Mouse (Mus musculus) heart, embryonic 11.5 days (tissue): ENCODE data around the gene Rcn1. TPM values are rescaled to one million over a fixed set of nuclear protein-coding genes. Genes with fewer than 3 reads are reported as not detected.

ENCODE experiments used
- ATAC-seq: fragments of 200-750 bp; cut with Nextera tagmentation; replicated peaks from 2 replicates; pipeline ENCODE4 v1.8.0; 2017; ENCODE audit warnings: moderate library complexity; ENCODE audit not compliant: insufficient number of reproducible peaks, low FRiP score, low TSS enrichment
- H3K27ac ChIP-seq: fragments of 300-500 bp; sonication (generic); 2 replicates; pipeline ENCODE4 v1.5.1; 2014; ENCODE audit warnings: mild to moderate bottlenecking, low read depth, low read length
- H3K27me3 ChIP-seq: fragments of 300-500 bp; sonication (generic); 2 replicates; pipeline ENCODE4 v1.6.1; 2014; ENCODE audit warnings: mild to moderate bottlenecking, low read length, mixed read lengths; ENCODE audit not compliant: control insufficient read depth, insufficient read depth
- H3K36me3 ChIP-seq: fragments of 300-500 bp; sonication (generic); 2 replicates; pipeline ENCODE4 v1.6.1; 2014; ENCODE audit warnings: mild to moderate bottlenecking, low read length, moderate library complexity, mixed read lengths; ENCODE audit not compliant: control insufficient read depth, insufficient read depth
- H3K4me1 ChIP-seq: fragments of 300-500 bp; sonication (generic); 2 replicates; pipeline ENCODE4 v1.6.1; 2014; ENCODE audit warnings: low read length; ENCODE audit not compliant: control insufficient read depth, insufficient read depth
- H3K4me2 ChIP-seq: fragments of 300-500 bp; sonication (generic); 2 replicates; pipeline ENCODE4 v1.6.1; 2014; ENCODE audit warnings: mild to moderate bottlenecking, moderate library complexity
- H3K4me3 ChIP-seq: fragments of 300-500 bp; sonication (generic); 2 replicates; pipeline ENCODE4 v1.5.1; 2014; ENCODE audit warnings: low read depth, low read length
- H3K9ac ChIP-seq: fragments of 300-500 bp; sonication (generic); 2 replicates; pipeline ENCODE4 v1.6.1; 2014; ENCODE audit warnings: mild to moderate bottlenecking, low read depth, low read length, moderate library complexity
- H3K9me3 ChIP-seq: fragments of 300-500 bp; sonication (generic); replicated peaks from 2 replicates; pipeline ENCODE4 v1.6.1; 2016; ENCODE audit warnings: low read length; ENCODE audit not compliant: control insufficient read depth
- WGBS: fragments of 180-500 bp; shearing (Covaris S2); extraction: QIAGEN DNeasy Blood & Tissue Kit; methylation state at CpG from one replicate; pipeline ENCODE4 v1.1.7; 2014; ENCODE audit not compliant: insufficient replicate concordance; 5-methylcytosine and 5-hydroxymethylcytosine counted together
- polyA plus RNA-seq: library from polyadenylated mRNA; unstranded; fragments of >200 nt; fragmentation: Nextera tagmentation; extraction: Ambion mirVana; gene quantifications from 2 replicates; pipeline ENCODE4 v1.2.1, GENCODE M21; 2014

The Rcn1 gene
- polyA plus RNA-seq, 1 experiment from 2014 or later = 90.2 TPM

DNA sequence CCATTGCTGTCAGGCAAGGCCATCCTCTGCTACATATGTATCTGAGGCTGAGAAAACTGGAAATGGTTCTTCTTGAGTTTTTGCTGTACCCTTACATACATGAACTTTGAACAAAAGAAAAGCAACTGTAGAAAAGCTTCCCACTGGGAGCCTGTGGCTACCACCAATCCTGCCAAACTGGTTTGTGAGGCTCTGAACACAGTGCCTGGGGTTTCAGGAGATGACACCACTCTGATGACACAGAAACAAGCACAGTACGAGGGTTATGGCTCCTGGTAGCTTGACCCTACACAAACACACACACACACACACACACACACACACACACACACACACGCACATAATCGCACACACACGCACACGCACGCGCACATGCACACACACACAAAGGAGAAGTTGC is 23.9 kb downstream of the Rcn1 start:
- ATAC-seq = no peak
- Histone ChIP-seq H3K27me3 (no peaks in the 10 kb centered on the region), H3K9me3 (no peaks in the 10 kb centered on the region), H3K4me1 (no peaks in the 10 kb centered on the region), H3K4me2 (no peak overlapping the region), H3K27ac (no peak overlapping the region), H3K4me3 (no peak overlapping the region), H3K9ac (no peak overlapping the region), H3K36me3 (no peaks in the 10 kb centered on the region)
- 80% methylated on average over 7 of the region's 7 CpGs for WGBS

DNA sequence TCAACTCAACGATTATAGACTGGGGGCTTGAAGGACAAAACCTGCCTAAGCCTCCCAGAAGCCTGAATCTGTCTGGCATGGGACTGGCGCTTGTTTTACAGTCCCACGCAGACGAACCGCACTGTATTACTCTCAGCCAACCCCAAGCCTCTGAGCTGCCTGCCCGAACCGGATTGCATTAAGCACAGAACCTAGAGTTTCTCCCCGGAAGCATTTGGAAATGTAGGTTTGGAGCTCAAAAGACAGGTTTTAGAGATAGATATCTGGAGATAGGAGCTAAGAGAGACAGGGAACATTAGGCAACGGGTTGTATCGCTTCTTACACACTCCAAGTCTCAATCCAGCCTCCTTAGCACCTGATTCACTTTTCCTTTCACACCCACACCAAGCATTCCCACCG is 25.5 kb downstream of the Rcn1 start:
- Histone ChIP-seq H3K27me3 (no peaks in the 10 kb centered on the region), H3K4me3 (no peak overlapping the region), H3K36me3 (no peaks in the 10 kb centered on the region), H3K4me1 (no peaks in the 10 kb centered on the region), H3K27ac (no peak overlapping the region), H3K9me3 (no peaks in the 10 kb centered on the region), H3K9ac (no peak overlapping the region), H3K4me2 (no peak overlapping the region)
- 80% methylated on average over 11 of the region's 11 CpGs for WGBS
- no peak for ATAC-seq

DNA sequence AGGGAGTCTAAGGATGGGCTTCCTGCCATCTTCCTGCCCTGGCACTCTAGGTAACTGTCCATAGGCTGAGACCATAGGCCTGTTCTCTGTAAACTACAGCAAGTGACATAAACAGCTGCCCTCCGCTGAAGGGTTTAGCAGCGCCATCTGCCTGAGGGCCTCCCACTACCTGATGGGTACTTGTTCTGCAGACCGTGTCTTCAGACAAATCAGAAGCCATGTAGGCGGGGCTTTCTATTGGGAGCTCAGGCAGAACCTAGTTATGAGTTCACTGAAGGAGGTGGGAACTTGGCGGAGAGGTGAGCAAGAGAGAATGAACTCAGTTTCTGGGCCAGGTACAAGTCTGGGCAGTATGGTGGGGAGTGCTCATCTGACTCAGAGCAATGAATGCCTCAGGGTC is 26.4 kb downstream of the Rcn1 start:
- no peak overlapping the region for H3K27ac ChIP-seq
- no peaks in the 10 kb centered on the region for H3K4me1 ChIP-seq
- WGBS = 75% methylated on average over 5 of the region's 5 CpGs
- ATAC-seq = no peak
- no peak overlapping the region for H3K4me3 ChIP-seq
- no peaks in the 10 kb centered on the region for H3K36me3 ChIP-seq
- no peak overlapping the region for H3K9ac ChIP-seq
- H3K9me3 ChIP-seq = no peaks in the 10 kb centered on the region
- no peak overlapping the region for H3K4me2 ChIP-seq
- H3K27me3 ChIP-seq = no peaks in the 10 kb centered on the region

DNA sequence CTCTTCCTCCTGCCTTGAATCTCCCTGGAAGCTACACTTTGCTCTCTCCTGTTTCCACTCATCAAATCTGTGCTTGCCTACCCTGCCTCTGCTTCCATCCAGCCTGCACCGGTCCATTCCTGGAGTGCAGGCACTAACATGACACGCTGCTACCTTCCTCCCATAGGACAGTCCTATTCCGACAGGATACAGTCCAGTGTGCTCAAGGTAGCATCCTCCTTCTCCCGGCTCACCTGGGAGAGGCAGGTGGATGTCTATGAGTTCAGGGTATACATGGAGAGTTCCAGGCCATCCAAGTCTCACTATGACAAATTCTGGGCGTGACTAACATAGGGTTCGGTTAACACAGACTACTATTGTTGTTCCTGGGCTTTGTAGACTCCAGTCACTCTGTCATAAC is 27.0 kb downstream of the Rcn1 start:
- Histone ChIP-seq H3K9ac (no peak overlapping the region), H3K36me3 (no peaks in the 10 kb centered on the region), H3K4me1 (no peaks in the 10 kb centered on the region), H3K9me3 (no peaks in the 10 kb centered on the region), H3K4me2 (no peak overlapping the region), H3K27me3 (no peaks in the 10 kb centered on the region), H3K27ac (no peak overlapping the region), H3K4me3 (no peak overlapping the region)
- ATAC-seq = no peak
- WGBS = 91% methylated on average over 6 of the region's 6 CpGs

DNA sequence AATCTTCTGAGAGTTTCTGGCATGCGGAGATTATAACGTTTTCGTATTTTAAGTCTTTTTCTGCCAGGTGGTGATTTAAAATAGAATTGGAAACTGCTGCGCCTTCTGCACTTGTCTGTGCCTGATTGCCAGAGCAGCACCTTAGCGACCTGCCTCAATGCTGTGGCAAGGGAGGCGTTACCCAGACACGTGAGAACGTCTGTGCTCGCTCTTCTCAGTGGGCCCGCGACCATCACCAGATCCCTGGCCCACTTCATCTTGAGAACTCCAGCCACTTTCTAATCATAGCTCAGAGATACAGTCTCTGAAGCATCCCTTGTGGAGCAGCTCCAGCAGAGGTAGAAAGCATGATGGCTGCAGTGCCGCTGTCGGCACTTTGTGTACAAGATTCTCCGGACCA is 28.4 kb downstream of the Rcn1 start:
- H3K27me3 ChIP-seq = no peaks in the 10 kb centered on the region
- H3K9me3 ChIP-seq = no peaks in the 10 kb centered on the region
- no peaks in the 10 kb centered on the region for H3K4me1 ChIP-seq
- H3K4me2 ChIP-seq = peak overlapping the region; percentile 64
- no peaks in the 10 kb centered on the region for H3K36me3 ChIP-seq
- H3K9ac ChIP-seq = no peak overlapping the region; the same call in 1 of the 2 replicates
- peak overlapping the region; percentile 30 for H3K4me3 ChIP-seq
- no peak overlapping the region for H3K27ac ChIP-seq
- ATAC-seq = no peak
- WGBS = 20% methylated on average over 14 of the region's 14 CpGs

DNA sequence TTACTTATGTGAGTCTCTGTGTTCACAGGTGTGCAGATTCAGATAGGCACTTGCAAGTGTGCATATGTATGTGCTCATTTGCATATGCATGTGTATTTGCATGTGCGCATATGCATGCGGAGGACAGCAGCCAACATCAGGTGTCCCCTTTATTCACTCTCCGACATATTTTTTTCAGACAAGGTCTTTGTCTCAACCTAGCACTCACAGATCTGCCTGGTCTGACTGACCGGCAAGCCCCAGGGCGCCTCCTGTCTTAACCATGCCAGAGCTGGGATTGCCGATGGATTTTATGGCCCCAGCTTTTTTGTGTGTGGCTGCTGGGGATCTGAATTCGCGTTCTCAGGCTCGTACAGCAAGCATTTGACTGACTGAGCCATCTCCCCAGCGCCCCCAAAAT is 28.9 kb downstream of the Rcn1 start:
- no peak overlapping the region for H3K27ac ChIP-seq
- H3K4me2 ChIP-seq = peak overlapping the region; percentile 64
- no peaks in the 10 kb centered on the region for H3K9me3 ChIP-seq
- WGBS = 16% methylated on average over 10 of the region's 10 CpGs
- no peaks in the 10 kb centered on the region for H3K36me3 ChIP-seq
- peak overlapping the region; percentile 30; the same call in 1 of the 2 replicates for H3K4me3 ChIP-seq
- H3K9ac ChIP-seq = no peak overlapping the region
- no peak for ATAC-seq
- no peaks in the 10 kb centered on the region for H3K27me3 ChIP-seq
- no peaks in the 10 kb centered on the region for H3K4me1 ChIP-seq

DNA sequence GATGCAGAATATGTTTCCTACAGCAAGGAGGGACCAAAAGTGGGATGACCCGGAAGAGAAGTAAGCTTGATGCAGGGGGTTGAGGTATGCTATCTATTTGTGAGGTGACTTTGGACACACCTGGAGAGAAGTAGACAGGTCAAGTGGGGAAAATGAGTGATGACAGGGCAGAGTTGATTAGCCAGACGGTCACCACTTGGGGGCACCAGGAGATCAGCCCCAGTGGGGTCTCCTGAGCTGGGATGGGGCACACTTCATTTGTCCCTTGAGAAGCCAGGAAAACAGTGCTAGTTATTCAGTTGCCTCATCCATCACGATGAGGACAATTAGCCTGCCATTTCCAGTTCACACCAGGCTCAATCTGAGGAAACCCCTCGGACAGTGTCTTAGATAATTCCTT is 31.5 kb downstream of the Rcn1 start:
- ATAC-seq = no peak
- Histone ChIP-seq H3K4me3 (no peak overlapping the region), H3K36me3 (no peaks in the 10 kb centered on the region), H3K4me2 (no peak overlapping the region), H3K4me1 (no peaks in the 10 kb centered on the region), H3K9me3 (no peaks in the 10 kb centered on the region), H3K27ac (no peak overlapping the region), H3K9ac (no peak overlapping the region), H3K27me3 (no peaks in the 10 kb centered on the region)
- WGBS = 31% methylated on average over 4 of the region's 4 CpGs

DNA sequence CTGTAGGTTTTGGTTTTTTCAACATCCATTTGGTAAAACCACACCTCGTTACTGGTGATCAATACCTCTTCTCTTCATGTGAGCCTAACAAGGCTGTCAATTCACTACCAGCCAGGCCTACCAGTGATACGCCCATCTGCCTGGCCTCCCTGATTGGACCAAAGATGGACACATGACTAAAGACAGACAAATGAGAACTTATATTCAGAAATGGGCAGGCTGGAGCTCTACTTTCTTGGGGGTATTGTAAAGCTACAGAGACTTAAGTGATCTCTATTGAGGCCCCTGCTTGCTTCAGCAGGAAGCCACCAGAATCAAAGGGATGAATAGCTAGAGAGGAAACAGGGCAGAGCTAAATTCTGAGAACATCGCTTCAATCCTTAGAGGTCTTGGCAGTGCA is 41.1 kb downstream of the Rcn1 start:
- no peak overlapping the region for H3K9ac ChIP-seq
- WGBS = 84% methylated on average over 3 of the region's 3 CpGs
- no peaks in the 10 kb centered on the region for H3K36me3 ChIP-seq
- H3K9me3 ChIP-seq = no peaks in the 10 kb centered on the region
- peaks cover 2% of the 10 kb centered on the region; the same call in 1 of the 2 replicates for H3K4me1 ChIP-seq
- H3K27ac ChIP-seq = no peak overlapping the region
- H3K4me3 ChIP-seq = no peak overlapping the region
- H3K4me2 ChIP-seq = no peak overlapping the region
- H3K27me3 ChIP-seq = no peaks in the 10 kb centered on the region
- ATAC-seq = no peak

DNA sequence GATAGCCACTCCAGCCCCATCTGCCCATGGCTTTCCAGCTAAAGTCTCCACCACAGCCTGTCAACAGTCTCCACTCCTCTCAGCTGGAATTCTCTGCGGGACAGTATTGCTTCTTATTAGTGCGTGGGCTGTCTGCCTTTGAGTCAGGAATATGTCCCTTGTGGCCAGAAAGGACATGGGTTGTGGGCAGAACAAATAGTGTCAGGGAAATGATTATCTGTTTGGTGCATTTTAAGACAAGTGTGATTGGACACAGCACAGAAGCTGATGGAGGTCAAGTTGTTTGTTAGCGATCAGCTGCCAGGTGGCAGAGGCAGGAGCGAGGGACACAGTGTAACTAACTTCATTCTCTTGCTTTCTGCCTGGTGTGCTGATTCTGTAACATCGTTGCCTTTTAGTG is 42.3 kb downstream of the Rcn1 start:
- H3K36me3 ChIP-seq = no peaks in the 10 kb centered on the region
- H3K27me3 ChIP-seq = no peaks in the 10 kb centered on the region
- ATAC-seq = no peak
- H3K9ac ChIP-seq = no peak overlapping the region
- H3K9me3 ChIP-seq = no peaks in the 10 kb centered on the region
- H3K4me1 ChIP-seq = peaks cover 2% of the 10 kb centered on the region; the same call in 1 of the 2 replicates
- H3K4me3 ChIP-seq = no peak overlapping the region
- H3K4me2 ChIP-seq = no peak overlapping the region; the same call in 1 of the 2 replicates
- 41% methylated on average over 5 of the region's 5 CpGs for WGBS
- no peak overlapping the region for H3K27ac ChIP-seq
